Mouse (Mus musculus) MEL (cell line): Measurements from ENCODE around the gene 4931406P16Rik. TPM values are rescaled to one million over a fixed set of nuclear protein-coding genes. Genes with fewer than 3 reads are reported as not detected.

Experiments used
- DNase-seq: peaks from one replicate; pipeline ENCODE4 v3.0.0; 2011; ENCODE audit warnings: low read depth, low spot score
- H3K27ac ChIP-seq: 2 replicates; pipeline ENCODE4 v1.5.1; 2012; ENCODE audit warnings: low read depth, mild to moderate bottlenecking, control low read depth, low read length, moderate library complexity; ENCODE audit not compliant: control insufficient read depth
- H3K27me3 ChIP-seq, 2 experiments: fragments of 150-350 bp in 1 of 2; sonication (generic) in 1 of 2; 2 replicates each; pipeline ENCODE4 v1.6.1; 2012; ENCODE audit warnings: low read length in 2 of 2, mild to moderate bottlenecking in 2 of 2, improper control_type of control experiment in 1 of 2, moderate library complexity in 1 of 2; ENCODE audit not compliant: insufficient read depth in 2 of 2, control insufficient read depth in 1 of 2
- H3K36me3 ChIP-seq, 2 experiments: 2 replicates each; pipeline ENCODE4 v1.6.1; 2012 to 2014; ENCODE audit warnings: low read length in 2 of 2, improper control_type of control experiment in 1 of 2, inconsistent platforms in 1 of 2, mild to moderate bottlenecking in 1 of 2; ENCODE audit not compliant: insufficient read depth in 2 of 2, control insufficient read depth in 1 of 2
- H3K4me1 ChIP-seq, 2 experiments: fragments of 150-350 bp in 1 of 2; sonication (generic) in 1 of 2; 2 replicates each; pipeline ENCODE4 v1.6.1; 2012; ENCODE audit warnings: low read length in 2 of 2, improper control_type of control experiment in 1 of 2, mild to moderate bottlenecking in 1 of 2; ENCODE audit not compliant: insufficient read depth in 2 of 2, control insufficient read depth in 1 of 2
- H3K4me3 ChIP-seq, 2 experiments: fragments of 150-350 bp in 1 of 2; sonication (generic) in 1 of 2; 2 replicates each; pipeline ENCODE4 v1.5.1; 2012; ENCODE audit warnings: low read depth in 2 of 2, low read length in 2 of 2, mild to moderate bottlenecking in 2 of 2, moderate library complexity in 2 of 2, control low read depth in 1 of 2, improper control_type of control experiment in 1 of 2; ENCODE audit not compliant: control insufficient read depth in 1 of 2, insufficient read depth in 1 of 2
- H3K79me2 ChIP-seq: 2 replicates; pipeline ENCODE4 v1.6.1; 2012; ENCODE audit warnings: mild to moderate bottlenecking, low read length, moderate library complexity; ENCODE audit not compliant: control insufficient read depth, poor library complexity, insufficient read depth
- H3K9ac ChIP-seq: 2 replicates; pipeline ENCODE4 v1.6.1; 2012; ENCODE audit warnings: low read depth, mild to moderate bottlenecking, control low read depth, low read length, moderate library complexity; ENCODE audit not compliant: control insufficient read depth, poor library complexity, severe bottlenecking
- H3K9me3 ChIP-seq: fragments of 150-350 bp; sonication (generic); replicated peaks from 2 replicates; pipeline ENCODE4 v1.6.1; 2012; ENCODE audit warnings: mild to moderate bottlenecking, low read length, improper control_type of control experiment, moderate library complexity; ENCODE audit not compliant: insufficient read depth
- BHLHE40 ChIP-seq: IDR thresholded peaks from 2 replicates; pipeline ENCODE4 v1.6.1; 2012; ENCODE audit warnings: low read depth, mild to moderate bottlenecking, inconsistent platforms, low read length, improper control_type of control experiment, borderline replicate concordance
- CHD1 ChIP-seq: IDR thresholded peaks from 2 replicates; pipeline ENCODE4 v1.6.1; 2012; ENCODE audit warnings: low read depth, mild to moderate bottlenecking, inconsistent platforms, low read length, improper control_type of control experiment
- CHD2 ChIP-seq: IDR thresholded peaks from 2 replicates; pipeline ENCODE4 v1.6.1; 2011; ENCODE audit warnings: low read length, improper control_type of control experiment
- CTCF ChIP-seq, 3 experiments: IDR thresholded peaks in 2 of 3; conservative IDR thresholded peaks in 1 of 3; 2 replicates each; pipeline ENCODE4 v1.5.1; 2011 to 2012; ENCODE audit warnings: low read length in 3 of 3, low read depth in 2 of 3, mild to moderate bottlenecking in 2 of 3, improper control_type of control experiment in 1 of 3, inconsistent platforms in 1 of 3, mixed read lengths in 1 of 3, moderate library complexity in 1 of 3; ENCODE audit not compliant: control insufficient read depth in 1 of 3, insufficient read depth in 1 of 3, poor library complexity in 1 of 3, severe bottlenecking in 1 of 3
- E2F4 ChIP-seq: IDR thresholded peaks from 2 replicates; pipeline ENCODE4 v1.6.1; 2011; ENCODE audit warnings: low read depth, low read length, improper control_type of control experiment, borderline replicate concordance
- ELF1 ChIP-seq: IDR thresholded peaks from 2 replicates; pipeline ENCODE4 v1.6.1; 2014; ENCODE audit warnings: low read depth, mild to moderate bottlenecking, inconsistent platforms, low read length, improper control_type of control experiment, moderate library complexity
- EP300 ChIP-seq, 2 experiments: IDR thresholded peaks; 2 replicates each; pipeline ENCODE4 v1.6.1; 2011; ENCODE audit warnings: improper control_type of control experiment in 2 of 2, low read length in 2 of 2, low read depth in 1 of 2, mild to moderate bottlenecking in 1 of 2
- ETS1 ChIP-seq: IDR thresholded peaks from 2 replicates; pipeline ENCODE4 v1.6.1; 2012; ENCODE audit warnings: low read depth, mild to moderate bottlenecking, inconsistent platforms, low read length, improper control_type of control experiment, moderate library complexity
- GABPA ChIP-seq: IDR thresholded peaks from 2 replicates; pipeline ENCODE4 v1.6.1; 2012; ENCODE audit warnings: low read depth, mild to moderate bottlenecking, inconsistent platforms, low read length, improper control_type of control experiment, moderate library complexity
- JUND ChIP-seq: IDR thresholded peaks from 2 replicates; pipeline ENCODE4 v1.6.1; 2011; ENCODE audit warnings: low read depth, mild to moderate bottlenecking, improper control_type of control experiment, low read length
- MAFK ChIP-seq: IDR thresholded peaks from 2 replicates; pipeline ENCODE4 v1.6.1; 2011; ENCODE audit warnings: low read depth, mild to moderate bottlenecking, low read length, improper control_type of control experiment, borderline replicate concordance
- MAZ ChIP-seq: IDR thresholded peaks from 2 replicates; pipeline ENCODE4 v1.6.1; 2012; ENCODE audit warnings: low read depth, mild to moderate bottlenecking, inconsistent platforms, low read length, improper control_type of control experiment
- MEF2A ChIP-seq: IDR thresholded peaks from 2 replicates; pipeline ENCODE4 v1.6.1; 2014; ENCODE audit warnings: low read depth, mild to moderate bottlenecking, inconsistent platforms, low read length, improper control_type of control experiment; ENCODE audit not compliant: poor library complexity, insufficient replicate concordance, severe bottlenecking; ENCODE audit errors: extremely low read depth
- MYC ChIP-seq: IDR thresholded peaks from 2 replicates; pipeline ENCODE4 v1.6.1; 2011; ENCODE audit warnings: low read depth, mild to moderate bottlenecking, low read length, improper control_type of control experiment, moderate library complexity
- POLR2AphosphoS2 ChIP-seq: IDR thresholded peaks from 2 replicates; pipeline ENCODE4 v1.6.1; 2011; ENCODE audit warnings: low read length, improper control_type of control experiment
- POLR2AphosphoS5 ChIP-seq: IDR thresholded peaks from 2 replicates; pipeline ENCODE4 v1.6.1; 2012; ENCODE audit warnings: low read depth, borderline replicate concordance, mild to moderate bottlenecking, inconsistent platforms, low read length, moderate library complexity, mixed read lengths
- RAD21 ChIP-seq: IDR thresholded peaks from 2 replicates; pipeline ENCODE4 v1.6.1; 2011; ENCODE audit warnings: mild to moderate bottlenecking, low read depth, low read length, improper control_type of control experiment
- RCOR1 ChIP-seq: IDR thresholded peaks from 2 replicates; pipeline ENCODE4 v1.6.1; 2012; ENCODE audit warnings: low read depth, mild to moderate bottlenecking, inconsistent platforms, low read length, improper control_type of control experiment
- SMC3 ChIP-seq: IDR thresholded peaks from 2 replicates; pipeline ENCODE4 v1.6.1; 2011; ENCODE audit warnings: low read depth, low read length, improper control_type of control experiment
- TBP ChIP-seq: IDR thresholded peaks from 2 replicates; pipeline ENCODE4 v1.8.0; 2011; ENCODE audit warnings: low read depth, low read length, improper control_type of control experiment
- USF1 ChIP-seq: IDR thresholded peaks from 2 replicates; pipeline ENCODE4 v1.6.1; 2014; ENCODE audit warnings: low read depth, mild to moderate bottlenecking, inconsistent platforms, low read length, improper control_type of control experiment, moderate library complexity
- USF2 ChIP-seq, 2 experiments: IDR thresholded peaks; 2 replicates each; pipeline ENCODE4 v1.6.1; 2011 to 2012; ENCODE audit warnings: improper control_type of control experiment in 2 of 2, low read length in 2 of 2, borderline replicate concordance in 1 of 2, inconsistent platforms in 1 of 2, low read depth in 1 of 2, mild to moderate bottlenecking in 1 of 2; ENCODE audit not compliant: insufficient read depth in 1 of 2
- polyA plus RNA-seq, 2 experiments: library from polyadenylated mRNA; stranded (reverse) in 1 of 2; unstranded in 1 of 2; fragments of >175 nt in 1 of 2; fragments of >200 nt in 1 of 2; gene quantifications; 2 replicates each; pipeline versions ENCODE4 v1.2.1 to v1.2.4; 2012; ENCODE audit warnings: low replicate concordance in 2 of 2, low read depth in 1 of 2; ENCODE audit not compliant: insufficient read length in 2 of 2, insufficient read depth in 1 of 2, missing spikeins in 1 of 2
- total RNA-seq: library from RNA; depleted of rRNA; stranded (reverse); fragments of 300-350 nt; gene quantifications from 2 replicates; pipeline ENCODE4 v1.2.3, GENCODE M21; 2012

Gene 4931406P16Rik
- total and polyA plus RNA-seq, 3 experiments = 7.8 to 18.0 TPM; not detected in 1

DNA sequence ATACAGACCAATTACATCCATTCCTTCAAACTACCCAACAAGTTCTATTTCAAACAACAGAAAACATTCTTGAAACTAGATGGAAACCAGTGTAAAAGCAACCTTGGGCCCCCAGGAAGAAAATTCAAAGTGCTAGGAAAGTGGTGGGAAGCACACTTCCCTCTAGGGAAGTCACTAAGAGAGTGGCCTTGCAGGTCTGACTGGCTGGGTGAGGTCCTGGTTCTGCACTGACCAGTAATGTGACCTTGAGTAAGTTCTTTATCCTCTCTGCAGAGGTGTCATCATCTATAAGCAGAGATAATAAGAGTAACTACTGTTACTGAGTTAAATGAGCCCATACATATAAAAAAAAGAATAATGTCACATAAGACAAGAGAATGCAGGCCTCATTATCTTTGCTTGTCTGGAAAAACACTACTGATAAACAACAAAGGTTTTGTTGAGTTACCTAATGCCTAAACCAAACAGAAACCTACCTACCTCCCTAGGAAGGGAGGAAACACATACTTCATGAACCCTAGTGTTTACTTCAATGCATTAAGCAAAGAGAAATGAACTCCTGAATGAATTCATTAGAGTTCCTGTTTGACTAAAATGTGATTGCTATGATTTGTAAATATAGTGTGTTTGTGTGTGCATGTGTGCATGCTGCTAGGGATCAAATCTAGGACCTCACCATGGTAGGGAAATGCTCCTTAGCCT is 22.8 kb downstream of the 4931406P16Rik start:
- Histone ChIP-seq H3K36me3 (peaks cover 0 to 5% of the 10 kb centered on the region in 2 experiments; a peak in 3 of 4 replicates), H3K27me3 (no peaks in the 10 kb centered on the region), H3K4me3 (no peak overlapping the region), H3K79me2 (no peaks in the 10 kb centered on the region; the same call in 1 of the 2 replicates), H3K4me1 (peaks cover 2 to 4% of the 10 kb centered on the region in 2 experiments; a peak in 2 of 4 replicates), H3K9me3 (no peaks in the 10 kb centered on the region), H3K9ac (no peak overlapping the region), H3K27ac (no peak overlapping the region)
- TF ChIP-seq MAFK = no peak
- no peak for TF ChIP-seq E2F4
- TF ChIP-seq USF2 (IDR thresholded peaks at IDR 0.05; ENCODE audit: borderline replicate concordance in 1 of 2, insufficient read depth in 1 of 2, low read depth in 1 of 2, low read length in 2 of 2) = no peak
- TF ChIP-seq EP300 (IDR thresholded peaks at IDR 0.05; ENCODE audit: low read depth in 1 of 2, low read length in 2 of 2) = no peak
- no peak for TF ChIP-seq POLR2AphosphoS2
- TF ChIP-seq POLR2AphosphoS5 = no peak
- no peak for TF ChIP-seq CTCF (IDR thresholded peaks at IDR 0.05 in 2 of 3, conservative IDR thresholded peaks at IDR 0.05 in 1 of 3; ENCODE audit: control insufficient read depth in 1 of 3, insufficient read depth in 1 of 3, low read depth in 2 of 3, low read length in 3 of 3, poor library complexity in 1 of 3, severe bottlenecking in 1 of 3)
- no peak for TF ChIP-seq TBP
- no peak for TF ChIP-seq GABPA
- TF ChIP-seq MEF2A = no peak
- TF ChIP-seq BHLHE40 = no peak
- no peak for TF ChIP-seq SMC3
- no peak for TF ChIP-seq MYC
- no peak for TF ChIP-seq CHD1
- TF ChIP-seq ETS1 = no peak
- no peak for TF ChIP-seq RAD21
- no peak for DNase-seq

DNA sequence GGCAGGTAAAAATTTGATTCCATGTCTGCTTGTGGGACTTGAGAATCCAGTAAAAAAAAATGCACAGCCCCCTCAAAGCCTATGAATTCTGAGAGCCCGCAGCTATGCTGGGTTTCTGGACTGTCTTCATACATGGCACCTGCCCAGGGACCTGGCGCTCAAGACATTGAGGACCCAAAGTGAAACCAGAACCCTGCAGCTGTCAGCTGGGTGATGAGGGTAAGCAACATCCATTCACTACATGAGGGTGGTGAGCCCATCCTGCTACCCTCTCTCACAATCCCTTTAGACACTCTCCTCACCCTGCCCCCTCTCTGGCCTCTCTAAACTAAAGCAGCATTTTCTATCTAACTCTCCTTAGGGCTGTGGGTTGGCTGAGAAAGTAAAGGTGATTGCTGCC is 35.7 kb downstream of the 4931406P16Rik start:
- Histone ChIP-seq H3K4me3 (no peak overlapping the region), H3K27me3 (no peaks in the 10 kb centered on the region), H3K36me3 (no peaks in the 10 kb centered on the region; a peak in 1 of 4 replicates), H3K27ac (no peak overlapping the region), H3K9me3 (no peaks in the 10 kb centered on the region), H3K79me2 (no peaks in the 10 kb centered on the region), H3K9ac (no peak overlapping the region), H3K4me1 (no peaks in the 10 kb centered on the region)
- no peak for TF ChIP-seq ETS1
- TF ChIP-seq POLR2AphosphoS2 = no peak
- no peak for TF ChIP-seq USF1
- TF ChIP-seq ELF1 = no peak
- TF ChIP-seq RCOR1 = no peak
- TF ChIP-seq BHLHE40 = no peak
- no peak for TF ChIP-seq JUND
- no peak for TF ChIP-seq CHD2
- TF ChIP-seq MAZ = no peak
- no peak for DNase-seq
